Mouse (Mus musculus) cerebellum, postnatal 14 days (tissue): ENCODE data around the gene Alg14.
A peak's percentile ranks its signal among the peaks of the same experiment; 100 is the strongest.

Source experiments
- DNase-seq, 2 experiments: peaks; one replicate each; pipeline ENCODE4 v3.0.0; 2021; ENCODE audit warnings: mixed read lengths in 2 of 2

The Alg14 gene

DNA sequence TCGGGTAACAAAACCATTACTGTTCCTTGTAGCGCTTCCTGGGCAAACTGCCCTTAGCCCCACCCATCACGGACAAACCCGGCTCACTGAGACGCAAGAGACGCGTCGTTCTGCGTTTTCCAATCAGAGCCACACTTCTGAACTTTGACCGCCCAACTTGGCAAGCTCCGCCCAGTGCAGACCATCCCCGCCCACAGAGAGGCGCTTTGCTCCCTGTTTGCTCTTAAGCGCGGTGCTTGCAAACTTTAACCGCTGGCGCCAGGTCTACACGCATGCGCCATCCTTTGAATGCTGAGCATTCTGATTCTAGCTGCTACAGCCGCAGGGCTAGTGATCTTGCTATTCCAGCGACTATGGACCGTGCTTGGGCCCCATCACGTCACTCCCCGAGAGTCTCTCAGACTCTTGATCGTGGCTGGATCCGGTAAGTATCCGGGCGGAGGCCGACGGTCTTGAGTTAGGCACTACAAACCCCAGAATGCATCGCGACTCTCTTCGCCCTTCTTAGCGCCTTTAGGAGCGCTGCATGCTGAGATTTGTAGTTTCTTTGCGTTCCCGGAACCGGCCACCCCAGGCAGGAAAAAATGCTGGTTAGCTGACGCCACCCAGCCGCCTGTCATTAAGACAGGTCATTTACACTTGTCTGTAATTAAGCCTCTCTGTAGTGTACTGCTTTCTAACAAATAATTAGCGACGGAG lies at the start of gene Alg14:
TSS of gene Alg14 (plus strand) at position 214 of the 699 bp plus-strand sequence.
- peak; percentile 96 to 97 for DNase-seq

DNA sequence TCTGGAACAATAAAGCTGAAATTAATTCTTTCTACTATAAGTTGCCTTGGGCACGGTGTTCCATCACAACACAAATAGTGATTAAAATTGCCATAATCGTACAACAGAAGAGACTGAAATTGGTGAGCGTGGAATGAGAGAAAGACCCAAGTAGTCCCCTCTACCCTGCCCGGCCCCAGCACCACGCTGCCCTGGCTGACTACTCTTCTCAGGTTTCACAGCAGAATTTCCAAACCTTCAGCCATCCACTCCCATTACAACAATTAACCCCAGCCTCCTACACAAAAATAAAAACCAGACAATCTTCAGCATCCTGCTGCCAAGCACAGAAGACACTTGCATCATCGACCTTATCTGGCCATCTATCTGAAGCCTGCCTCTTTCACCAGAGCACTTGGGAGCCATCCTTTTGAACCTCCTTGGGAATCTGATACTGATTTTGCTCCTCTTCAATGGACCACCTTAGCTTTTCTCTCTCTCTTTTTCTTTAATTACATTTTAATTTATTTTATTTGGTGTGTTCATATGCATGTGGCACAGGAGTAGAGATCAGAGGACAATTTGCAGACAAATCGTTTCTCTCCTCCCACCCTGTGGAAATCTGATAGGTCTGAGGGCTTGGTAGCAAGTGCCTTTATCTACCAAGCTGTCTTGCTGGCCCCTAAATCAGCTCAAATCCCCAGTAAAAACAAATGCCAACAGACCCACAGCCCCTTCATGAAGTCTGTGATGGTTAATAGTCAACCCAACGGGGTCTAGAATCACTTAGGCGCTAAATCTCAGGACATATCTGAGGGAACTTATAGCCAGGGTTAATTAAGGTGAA lies 49.2 kb upstream of the Alg14 start:
- DNase-seq = no peak

DNA sequence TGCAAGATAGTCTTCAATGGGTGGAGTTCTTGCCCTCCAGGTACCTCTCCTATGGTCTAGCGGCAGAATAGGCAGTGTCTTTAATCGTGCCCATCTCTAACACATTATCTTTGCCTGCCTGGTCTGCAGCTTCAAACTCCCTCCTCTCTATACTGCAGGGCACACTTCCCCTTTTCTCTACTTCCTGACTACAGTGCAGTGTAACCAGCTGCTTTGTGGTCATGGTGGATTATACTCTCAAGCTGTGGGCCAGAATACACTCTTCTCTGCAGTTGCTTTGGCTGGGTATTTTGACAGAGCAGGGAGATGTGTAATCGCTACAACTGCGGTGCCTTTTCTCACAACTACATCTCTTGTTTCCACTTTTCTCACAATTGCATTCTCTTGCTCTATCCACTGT lies 48.6 kb upstream of the Alg14 start:
- DNase-seq = no peak

DNA sequence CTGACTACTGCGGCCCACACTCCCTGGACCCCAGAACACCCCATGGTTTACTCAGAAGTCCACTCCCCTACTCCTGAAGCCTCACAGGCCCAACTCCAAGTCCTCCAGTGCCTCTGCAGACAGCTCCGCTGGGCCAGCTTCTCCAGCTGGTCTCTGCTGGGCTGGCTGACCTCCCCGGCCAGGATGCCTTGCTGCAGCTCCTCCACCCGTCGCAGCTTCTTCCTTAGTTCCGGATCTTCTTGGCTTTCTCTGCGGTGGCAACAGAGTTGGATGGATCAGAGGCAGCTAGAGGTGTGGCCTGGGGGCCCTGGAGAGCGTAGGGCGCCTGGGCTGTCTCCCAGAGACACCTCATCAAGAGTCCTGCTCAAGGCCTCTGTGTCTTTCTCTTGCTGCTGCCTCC lies 41.5 kb upstream of the Alg14 start:
- peak; percentile 43 to 51 for DNase-seq

DNA sequence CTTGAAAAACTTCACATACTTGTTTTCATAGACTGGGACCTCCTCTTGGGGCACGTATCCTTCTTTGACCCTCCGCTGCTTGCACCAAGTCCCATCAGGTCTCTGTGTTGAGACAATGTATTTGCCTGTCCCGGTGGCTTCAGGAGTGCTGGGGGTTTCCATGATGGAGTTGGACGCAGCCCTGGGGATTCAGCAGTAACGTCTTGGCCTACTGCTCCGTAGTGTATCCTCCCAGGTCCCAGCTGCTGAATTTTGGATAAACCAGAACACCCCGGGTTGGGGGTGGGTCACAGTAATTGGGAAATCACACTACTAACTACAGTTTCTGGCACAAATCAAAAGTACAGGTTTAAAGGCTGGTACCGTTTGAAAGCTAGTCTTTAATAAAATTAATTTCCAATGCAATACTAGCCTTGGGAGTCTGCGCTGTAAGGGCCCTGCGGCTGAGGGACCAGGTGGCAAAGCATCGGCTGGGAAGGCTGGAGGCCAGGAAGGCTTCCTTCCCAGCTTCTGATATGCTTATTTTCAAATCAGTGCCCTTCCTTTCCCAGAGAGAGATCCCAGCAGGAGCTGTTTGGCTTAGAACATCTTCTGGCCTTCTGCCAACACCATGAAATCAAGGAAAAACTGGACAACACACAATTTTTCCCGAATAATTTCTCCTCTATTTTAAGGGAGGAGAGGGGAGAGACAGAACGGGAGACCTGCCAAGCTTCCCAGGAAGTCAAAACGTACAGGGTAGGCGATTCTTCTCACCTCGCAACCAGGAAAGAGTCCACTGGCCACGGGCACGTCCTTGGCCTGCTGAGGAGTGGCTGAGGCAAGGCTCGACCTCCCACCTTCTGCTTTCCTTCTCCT lies 40.8 kb upstream of the Alg14 start:
- DNase-seq = peak; percentile 85 to 91

DNA sequence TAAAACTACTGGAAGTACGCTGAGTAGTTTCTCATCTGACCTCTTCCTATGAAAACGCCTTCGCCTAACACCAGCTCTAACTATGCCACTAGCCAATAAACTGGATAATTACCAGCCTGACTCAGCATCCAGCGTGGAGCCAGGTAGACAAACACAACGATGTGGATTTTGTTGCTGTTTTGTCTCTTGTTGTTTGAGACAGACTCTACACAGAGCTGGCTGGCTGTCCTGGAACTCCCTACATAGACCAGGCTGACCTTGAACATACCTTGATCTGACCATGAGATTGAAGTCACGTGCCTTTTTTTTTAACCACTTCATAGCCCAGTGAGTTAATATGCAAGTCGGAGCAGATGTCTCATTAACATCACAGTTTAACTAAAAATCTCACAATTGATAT lies 36.1 kb upstream of the Alg14 start:
- DNase-seq = no peak

DNA sequence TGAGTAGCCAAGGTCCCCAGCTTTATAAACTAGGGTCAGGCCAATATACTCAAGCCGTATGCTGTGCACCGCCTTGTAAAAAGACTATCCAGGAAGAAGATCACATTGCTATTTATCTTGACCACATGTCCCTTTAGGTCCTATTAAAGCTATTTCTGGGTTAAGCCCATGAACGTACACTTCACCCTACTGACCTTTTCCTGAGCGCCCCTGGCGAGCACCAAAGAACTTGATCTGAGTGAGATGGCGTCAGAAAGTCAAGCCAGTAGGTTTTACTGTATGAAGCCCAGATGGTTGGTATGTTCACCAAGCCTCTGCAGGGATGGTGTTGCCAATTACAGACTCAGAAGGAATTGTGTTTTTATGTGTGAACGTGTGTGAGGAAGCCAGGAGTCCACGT lies 35.4 kb upstream of the Alg14 start:
- no peak for DNase-seq

DNA sequence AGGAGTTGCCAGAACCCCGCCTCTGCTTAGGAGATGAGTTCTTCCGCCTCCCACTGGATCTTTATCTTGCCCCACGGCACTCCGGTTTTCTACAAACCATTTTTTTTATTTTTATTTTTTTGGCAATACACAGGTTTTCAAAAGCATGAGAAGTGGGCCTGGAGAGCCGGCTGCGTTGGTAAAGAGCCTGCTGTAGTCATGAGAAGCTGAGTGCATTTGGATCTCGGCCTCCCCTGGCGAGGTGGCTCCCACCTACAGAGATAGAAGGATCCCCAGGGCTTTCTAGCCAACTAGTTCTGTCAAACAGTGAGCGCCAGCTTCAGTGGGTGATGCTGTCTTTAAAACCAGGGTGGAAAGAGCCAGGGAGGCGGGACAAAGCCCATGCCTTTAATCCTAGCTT lies 34.2 kb upstream of the Alg14 start:
- no peak for DNase-seq

DNA sequence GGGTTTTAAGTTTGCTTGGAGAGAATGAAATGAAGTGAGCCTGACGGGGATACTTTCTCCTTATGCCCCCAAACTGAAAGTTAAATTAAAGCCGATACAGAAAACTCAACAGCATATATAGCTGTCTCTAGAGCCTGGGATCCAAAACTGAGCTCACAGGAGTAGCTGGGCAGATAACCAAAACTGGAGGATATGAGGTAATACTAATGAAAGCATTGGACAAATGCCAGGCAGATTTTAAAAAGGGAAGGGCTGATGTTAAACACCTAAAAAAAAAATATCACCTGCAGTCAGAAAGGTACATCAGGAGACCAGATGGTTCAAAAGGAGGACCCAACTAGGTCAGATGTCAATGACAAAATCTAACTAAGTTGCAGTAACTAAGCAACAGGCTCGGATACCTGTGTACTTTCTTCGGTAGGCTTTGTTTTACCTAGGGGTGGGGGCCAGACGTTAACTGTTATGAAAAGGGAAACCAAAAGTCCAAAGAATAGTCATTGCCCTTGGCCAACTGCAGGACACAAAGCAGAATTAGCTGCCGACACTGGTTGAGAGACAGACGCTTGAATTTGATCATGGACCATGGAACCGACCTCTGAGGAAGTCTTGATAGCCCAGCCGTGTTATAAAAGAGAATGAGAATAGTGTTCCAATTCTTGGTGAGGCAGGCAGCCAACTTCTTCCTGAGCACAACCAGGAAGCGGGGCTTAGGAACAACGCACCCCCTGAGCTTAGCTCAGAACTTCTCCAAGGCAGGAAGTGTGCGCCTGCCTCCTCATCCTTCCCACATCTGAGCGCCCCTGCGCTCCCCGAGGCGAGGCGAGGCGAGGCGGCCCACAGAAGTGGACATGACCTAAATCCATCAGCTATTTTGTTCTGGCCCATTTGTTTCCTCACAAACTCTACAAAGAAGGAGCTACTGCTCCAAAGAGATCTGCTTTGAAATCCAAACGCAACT lies 32.8 kb upstream of the Alg14 start:
- peak; percentile 49 to 55 for DNase-seq

DNA sequence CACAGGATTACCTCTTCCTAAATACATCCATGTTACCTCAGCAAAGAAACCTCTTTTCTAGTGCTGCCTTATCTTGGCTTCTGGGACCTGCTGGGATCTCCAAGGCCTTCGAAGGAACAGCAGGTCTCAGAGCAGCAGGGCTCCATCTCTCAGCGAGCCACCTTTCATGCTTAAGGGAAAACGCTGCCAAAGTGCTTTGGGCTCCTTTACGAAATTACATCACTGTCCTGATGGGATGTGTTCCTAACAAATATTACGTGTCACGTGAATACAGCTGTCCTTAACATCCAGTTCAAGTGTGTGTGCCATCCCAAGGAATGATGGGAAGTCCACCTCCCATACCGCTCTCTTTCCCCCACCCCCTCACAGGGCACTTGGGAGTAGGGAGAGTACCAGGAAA lies 31.5 kb upstream of the Alg14 start:
- DNase-seq = no peak

DNA sequence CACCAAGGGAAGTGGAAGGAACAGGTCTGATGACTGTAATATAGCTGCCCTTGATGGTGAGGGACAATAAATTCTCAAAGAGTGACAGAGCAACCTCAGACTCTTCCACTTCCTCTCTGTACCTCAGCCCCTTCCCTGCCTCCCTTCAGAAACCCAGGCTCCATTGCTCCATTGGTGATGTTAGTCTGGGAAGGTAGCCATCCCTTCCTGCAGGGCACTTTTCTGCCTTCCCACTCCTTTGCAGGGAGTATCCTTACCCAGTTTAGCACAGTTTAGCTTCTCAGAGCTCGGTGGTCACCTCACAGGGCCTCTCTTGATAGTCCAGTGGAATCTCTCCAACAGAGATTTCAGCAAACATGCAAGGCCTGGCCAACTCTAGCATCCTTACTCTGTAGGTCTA lies 30.7 kb upstream of the Alg14 start:
- peak; percentile 40 to 62 for DNase-seq

DNA sequence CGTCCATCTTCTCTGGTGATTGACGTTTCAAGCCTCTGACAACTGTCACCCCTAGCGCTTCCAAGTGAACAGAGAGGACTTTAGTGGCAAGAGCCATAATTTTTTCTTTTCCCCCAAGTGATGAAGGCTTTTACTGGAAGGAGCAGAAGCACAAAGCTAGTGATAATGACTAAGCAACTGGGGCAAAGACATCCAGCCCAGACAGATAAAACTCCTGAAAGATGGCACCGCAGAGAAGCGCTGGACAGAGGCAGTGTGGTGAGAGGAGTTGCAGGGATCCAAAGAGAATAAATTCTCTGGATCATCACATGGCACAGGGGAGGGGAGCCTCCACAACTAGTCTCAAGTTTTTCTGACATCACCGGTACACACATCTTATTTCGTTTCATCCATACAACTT lies 30.3 kb upstream of the Alg14 start:
- no peak for DNase-seq

DNA sequence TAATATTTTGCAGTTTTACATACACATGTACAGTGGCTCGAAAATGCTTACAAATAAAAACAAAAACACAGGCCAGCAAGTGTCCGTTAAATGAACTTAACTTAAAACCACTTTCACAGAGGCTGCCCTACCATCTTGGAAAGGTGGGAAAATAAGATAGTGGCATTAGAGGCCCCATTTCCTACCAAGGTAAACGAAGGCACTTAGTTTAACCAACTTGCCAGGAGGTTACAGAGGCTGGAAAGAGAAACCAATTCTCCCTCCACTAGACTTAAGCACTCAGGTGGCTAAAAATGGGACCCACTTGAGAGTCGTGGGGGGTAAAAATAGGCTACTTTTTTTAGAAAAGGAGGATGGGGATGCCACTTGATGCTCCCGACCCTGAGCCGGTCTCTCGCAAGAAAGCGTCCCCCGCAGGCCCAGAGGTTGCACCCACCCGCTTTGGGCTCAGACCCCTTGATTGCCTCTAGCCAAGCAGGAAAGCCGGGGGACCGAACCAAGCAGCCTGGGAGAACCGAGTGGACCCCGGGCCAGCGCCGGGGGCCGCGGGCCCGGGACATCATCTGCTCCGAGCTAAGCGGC lies 29.5 kb upstream of the Alg14 start:
- DNase-seq = no peak

DNA sequence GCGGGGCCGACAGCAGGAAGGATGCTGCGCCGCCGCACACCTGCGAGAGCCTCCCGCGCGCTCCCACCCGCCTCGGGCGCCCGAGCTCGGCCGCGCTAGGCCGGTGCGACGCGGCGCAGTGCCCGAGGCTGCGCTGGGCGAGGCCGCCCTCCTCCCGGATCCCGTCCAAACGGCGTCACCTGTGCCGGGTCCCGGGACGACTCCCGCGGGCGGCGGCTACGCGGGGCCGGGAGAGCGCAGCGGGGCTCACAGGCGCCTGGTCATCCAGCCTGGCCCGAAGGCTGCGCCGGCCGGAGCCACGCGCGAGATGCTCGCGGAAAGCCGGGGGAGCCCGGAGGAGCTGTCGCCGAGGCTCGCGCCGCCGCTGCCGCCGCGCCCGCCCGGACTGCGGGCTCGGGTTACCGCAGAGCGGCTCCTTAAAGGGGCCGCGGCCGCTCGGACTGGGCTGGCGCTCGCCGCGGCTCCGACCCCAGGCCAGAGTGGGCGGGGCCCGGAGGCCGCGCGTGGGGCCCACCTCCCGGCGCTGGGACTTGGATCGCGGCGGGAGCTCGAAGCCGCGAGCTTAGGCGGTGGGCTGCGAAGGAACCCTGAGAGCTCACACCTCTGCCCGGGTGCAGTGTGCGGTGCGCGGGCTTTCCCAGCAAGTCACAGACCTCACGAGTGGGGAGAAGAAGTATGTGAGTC lies 28.9 kb upstream of the Alg14 start:
- peak; percentile 69 to 82 for DNase-seq

DNA sequence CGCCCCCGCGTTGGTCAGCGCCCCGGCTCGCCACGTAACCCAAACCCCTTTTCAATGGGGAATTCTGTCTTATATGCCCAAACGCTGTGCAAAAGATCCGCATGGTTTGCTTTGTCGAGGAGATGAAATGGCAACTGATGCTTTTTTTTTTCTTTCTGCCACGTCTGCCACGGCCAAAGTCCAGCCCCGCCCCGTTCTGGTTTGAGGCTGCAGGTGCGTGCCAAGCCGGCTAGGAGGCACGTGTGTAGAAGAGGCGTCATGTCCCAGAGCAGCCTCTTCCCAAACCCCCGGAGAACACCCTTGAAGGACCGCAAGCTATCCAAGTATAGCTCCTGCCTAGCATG lies 28.4 kb upstream of the Alg14 start:
- peak; percentile 82 to 85 for DNase-seq

DNA sequence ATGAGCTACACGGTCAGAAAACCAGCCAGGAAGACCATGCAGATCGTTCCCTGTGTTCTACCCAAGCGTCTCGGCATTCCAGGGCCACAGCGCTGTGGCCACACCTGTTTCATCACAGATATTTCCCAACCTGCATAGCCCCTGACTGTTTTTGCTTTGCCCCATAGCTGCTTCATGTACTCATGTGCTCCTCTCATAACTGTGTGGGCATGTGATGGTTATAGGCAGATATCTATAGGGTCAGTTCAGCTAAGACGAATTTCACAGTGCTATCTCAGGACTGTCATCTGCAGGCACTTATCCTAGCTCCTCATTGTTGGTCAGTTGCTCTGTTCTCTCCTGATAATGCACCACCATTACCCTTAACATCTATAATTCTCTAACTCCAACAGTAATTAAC lies 27.3 kb upstream of the Alg14 start:
- DNase-seq = no peak

DNA sequence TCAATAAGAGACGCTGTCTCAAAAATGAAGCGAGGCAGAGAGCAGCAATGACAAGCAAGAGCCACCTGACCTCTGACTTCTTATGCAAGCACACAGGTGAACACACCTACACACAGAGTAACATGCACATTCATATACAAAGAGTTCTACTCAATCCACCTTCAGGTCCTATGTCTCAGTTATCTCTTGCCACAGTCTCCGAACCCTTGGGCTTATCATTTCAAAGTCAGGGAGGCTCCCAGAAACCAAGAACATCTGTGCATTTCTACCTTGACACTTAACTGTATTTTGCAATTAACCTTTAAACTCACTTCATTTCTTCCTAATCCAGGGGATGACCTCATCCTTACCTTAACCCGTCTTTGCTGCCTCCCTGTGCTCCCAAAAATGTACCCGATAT lies 24.3 kb upstream of the Alg14 start:
- no peak for DNase-seq

DNA sequence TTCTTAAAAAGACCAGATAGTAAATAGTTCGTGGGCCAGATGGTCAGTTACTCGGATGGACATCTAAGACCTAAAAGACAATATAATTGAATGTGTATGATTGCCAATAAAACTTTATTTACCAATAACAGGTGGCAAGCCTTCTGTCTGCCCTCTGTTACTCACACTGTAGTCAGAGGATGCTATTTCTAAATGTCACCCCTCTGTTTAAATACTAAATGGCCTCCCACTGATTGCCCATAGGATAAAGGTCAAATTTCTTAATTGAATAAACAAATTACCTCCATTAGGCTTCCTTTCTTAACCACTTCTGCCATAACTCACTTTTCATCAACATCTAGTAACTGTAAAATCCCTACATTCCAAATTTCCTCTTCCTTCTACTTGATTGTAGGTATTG lies 19.0 kb upstream of the Alg14 start:
- no peak for DNase-seq

DNA sequence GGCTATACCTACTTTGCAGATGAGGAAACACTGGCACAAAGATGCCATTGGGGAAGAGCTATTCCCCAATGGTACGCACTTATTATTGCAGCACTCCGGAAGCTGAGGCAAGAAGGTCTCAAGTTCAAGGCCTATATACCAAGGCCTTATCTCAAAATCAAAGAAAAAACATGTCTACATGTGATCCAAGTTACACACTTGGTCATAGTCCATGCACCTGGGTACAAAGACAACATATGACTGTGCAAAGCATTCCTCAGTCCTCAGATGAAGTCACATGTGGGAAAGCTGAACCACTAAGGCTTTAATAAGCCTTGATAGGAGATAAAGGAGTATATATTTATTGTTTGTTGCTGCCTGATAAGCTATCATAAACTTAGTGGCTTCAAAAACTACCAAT lies 17.6 kb upstream of the Alg14 start:
- no peak for DNase-seq

DNA sequence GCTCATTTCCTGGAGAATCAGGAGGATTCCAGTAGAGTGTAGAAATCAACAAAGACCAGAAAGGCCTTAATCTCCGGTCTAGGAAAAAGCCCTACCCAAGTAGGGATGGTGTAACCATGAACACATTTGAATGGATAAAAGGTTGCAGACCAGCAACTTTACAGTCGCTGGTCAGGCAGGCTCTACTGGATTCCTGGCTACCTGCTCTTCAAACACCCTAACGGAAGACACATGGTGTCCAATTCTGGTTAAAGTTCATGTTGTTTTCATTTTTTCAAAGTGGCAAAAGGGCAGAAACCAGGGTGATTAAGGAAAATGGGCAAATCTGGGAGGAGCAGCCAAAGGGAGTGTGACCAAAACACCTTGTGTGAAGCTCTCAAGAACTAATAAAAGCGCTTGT lies 14.6 kb upstream of the Alg14 start:
- no peak for DNase-seq

DNA sequence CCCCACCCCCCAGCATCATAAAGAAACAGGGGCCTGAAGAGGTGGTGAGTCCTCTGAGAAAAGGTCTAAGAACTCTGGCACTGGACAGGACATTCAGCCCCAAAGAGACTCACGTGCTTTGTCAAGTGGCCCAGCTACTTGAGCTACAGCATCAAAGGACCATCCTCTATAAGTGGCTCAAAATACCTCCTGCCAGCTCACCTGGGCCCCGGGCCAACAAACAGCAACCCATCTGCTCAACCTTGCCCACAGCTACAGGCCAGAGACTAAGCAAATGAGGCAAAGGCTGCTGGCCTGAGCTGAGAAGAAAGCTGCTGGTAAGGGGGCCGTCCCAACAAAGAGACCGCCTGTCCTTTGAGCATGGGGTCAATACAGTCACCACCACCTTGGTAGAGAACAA lies 14.0 kb upstream of the Alg14 start:
- DNase-seq = peak; percentile 94
